Mouse (Mus musculus): ENCODE data around the gene Myo10.

Gene Myo10

DNA sequence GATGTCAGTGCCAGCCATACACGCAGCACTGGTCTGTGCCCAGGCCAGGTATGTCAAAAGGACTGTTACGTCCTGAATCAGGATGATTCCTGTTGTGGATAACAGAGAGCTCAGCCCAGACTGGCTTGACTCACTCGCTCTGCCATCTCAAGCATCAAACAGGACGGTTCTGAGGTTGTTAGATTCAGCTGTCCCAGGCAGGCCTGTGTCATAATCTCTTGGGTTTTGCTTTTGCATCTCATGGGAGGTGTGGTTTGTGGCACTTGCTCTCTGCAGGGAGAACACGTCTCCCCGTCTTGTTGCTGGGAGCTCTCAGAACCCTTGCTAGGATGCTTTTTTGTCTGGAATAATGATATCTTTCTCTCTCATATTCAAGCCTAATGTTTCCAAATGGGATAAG, 97.9 kb downstream of the Myo10 start:
- no peak for DNase-seq (ENCODE audit: low read depth, low spot score)

- no peak for DNase-seq (ENCODE audit: low read depth, low spot score)
Observed at GRCm38 (mm10) chr15:25723281-25724113, 101.2 kb downstream of the Myo10 start.

DNA sequence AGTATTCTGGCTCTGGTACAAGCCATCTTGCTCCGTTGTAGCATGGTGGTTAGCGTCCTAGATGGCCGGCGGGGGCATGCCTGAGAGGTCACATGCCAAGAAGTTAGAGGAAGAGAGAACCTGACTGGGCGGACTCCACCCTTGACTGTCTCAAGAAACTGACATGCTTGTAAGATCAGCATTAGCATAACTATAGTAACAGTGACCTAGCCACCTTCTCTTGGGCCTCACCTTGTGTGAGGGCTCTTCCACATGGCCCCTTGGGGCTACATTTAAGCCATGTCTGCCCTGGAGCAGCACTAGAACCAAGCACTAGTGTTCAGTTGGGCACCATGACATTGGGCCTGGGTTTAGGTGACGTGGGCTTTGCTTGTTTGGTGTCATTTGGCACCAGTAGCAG, 102.2 kb downstream of the Myo10 start:
- DNase-seq (ENCODE audit: low read depth, low spot score): no peak

DNA sequence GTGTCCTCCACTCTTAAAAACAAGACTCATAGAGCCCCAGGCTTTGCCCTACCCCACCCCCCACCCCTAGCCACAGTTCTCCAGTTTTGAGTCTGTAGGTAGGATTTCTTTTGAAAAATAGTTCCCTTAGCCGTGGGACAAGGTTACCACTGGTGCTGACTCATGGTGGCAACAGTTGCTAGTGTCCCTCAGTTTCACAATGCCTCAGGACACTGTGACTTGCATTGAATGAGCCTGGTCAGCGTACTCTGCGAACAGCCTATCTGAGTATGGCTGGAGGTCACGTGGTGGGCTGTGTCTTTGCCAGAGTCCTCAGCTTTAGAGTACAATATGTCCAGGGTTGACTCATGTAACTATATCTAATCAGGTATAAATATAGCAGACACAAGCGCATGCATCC, 104.5 kb downstream of the Myo10 start:
- no peak for DNase-seq (ENCODE audit: low read depth, low spot score)

DNA sequence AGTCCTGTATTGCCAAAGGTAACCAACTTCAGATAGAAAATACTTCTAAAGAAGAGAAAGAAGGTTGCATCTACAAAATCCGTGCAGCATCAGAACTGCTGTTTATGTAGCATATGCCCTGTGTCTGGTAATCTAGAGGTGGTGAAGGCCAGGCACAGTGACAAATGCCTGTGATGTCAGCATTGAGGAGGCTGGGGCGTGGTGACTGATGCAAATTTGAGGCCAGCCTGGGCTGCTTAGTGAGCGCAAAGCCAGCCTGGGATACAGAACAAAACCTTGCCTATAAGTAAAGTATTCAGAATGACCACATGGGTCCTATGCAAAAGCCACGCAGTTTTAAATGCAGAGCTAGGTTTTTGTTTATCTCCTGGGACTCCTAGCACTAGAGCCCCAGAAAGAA, 106.2 kb downstream of the Myo10 start:
- no peak for DNase-seq (ENCODE audit: low read depth, low spot score)

DNA sequence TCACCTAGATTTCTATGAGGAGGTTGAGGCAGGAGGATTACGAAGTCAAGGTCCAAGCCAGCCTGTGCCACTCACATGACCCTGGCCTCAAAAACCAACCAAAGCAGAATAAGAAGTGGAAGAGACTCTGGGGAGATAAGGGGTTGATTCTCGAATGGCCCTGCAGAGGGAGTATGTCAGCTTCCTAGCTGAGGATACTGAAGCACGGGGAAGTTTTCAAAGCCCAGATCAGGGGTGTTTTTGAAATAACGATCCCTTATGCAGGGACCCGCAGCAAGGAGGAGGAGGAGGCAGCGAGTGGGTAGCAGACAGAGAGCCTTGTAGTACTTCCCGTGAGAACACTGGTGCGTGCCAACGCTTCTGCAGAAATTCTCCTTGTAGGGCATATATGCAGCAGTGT, 108.7 kb downstream of the Myo10 start:
- DNase-seq (ENCODE audit: low read depth, low spot score): no peak

DNA sequence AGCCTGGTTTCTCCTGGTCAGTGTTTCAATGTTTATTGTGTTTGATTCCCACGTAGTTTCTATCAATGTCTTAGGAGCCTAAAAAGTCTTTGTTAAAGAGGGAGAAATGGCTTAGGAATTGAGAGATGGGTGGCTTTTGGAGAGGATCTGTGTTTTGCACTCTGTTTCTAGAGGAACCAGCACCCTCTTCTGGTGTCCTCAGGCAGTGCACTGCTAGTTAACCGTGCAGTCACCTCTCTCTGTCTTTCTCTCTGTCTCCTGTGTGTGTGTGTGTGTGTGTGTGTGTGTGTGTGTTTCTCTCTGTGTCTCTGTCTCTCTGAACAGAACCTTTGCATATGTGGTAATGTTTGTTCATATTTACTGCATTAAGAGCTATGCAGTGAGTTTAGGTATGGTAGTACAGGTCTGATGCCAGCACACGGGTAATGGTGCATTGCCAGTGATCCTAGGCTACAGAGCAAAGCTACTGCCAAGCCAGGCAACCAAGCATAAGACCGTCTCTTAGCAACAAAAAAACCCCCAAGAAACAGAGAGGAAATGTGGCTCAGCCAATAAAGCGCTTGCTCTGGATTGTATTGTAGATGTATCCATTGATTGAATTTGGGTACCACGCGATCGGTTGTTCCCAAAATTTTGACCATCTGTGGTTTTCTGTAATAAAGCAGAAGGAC, 110.6 kb downstream of the Myo10 start:
- DNase-seq (ENCODE audit: low read depth, low spot score): no peak

- DNase-seq (ENCODE audit: low read depth, low spot score): no peak
Observed at GRCm38 (mm10) chr15:25733739-25734430, 111.6 kb downstream of the Myo10 start.

- no peak for DNase-seq (ENCODE audit: low read depth, low spot score)
Observed at GRCm38 (mm10) chr15:25736531-25736930, 114.2 kb downstream of the Myo10 start.

DNA sequence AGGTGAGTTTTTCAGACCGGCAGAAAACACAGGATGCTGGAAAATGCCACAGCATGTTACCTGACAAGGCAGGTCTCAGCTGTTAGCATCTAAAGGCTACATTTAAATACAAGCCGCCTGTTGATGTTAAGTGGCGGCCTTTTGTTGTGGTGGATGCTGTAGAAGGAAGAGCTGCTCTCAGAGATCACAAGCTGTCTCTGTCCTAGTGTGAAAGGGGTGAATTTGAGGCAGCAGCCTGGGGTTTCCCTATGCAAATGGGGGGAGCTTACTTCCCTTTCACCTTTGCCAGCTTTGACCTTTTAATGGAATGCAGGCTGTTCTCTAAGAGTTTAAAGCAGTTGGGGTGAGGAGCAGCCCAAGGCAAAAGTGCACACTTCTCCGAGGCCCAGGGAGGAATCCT, 117.9 kb downstream of the Myo10 start:
- DNase-seq (ENCODE audit: low read depth, low spot score): peak; percentile 55

- DNase-seq (ENCODE audit: low read depth, low spot score): no peak
Observed at GRCm38 (mm10) chr15:25742196-25742595, 119.9 kb downstream of the Myo10 start.

GRCm38 (mm10) chr15:25751510-25751909, 129.2 kb downstream of the Myo10 start:
- no peak for DNase-seq (ENCODE audit: low read depth, low spot score)

- no peak for DNase-seq (ENCODE audit: low read depth, low spot score)
Observed at GRCm38 (mm10) chr15:25752597-25752996, 130.3 kb downstream of the Myo10 start.

DNA sequence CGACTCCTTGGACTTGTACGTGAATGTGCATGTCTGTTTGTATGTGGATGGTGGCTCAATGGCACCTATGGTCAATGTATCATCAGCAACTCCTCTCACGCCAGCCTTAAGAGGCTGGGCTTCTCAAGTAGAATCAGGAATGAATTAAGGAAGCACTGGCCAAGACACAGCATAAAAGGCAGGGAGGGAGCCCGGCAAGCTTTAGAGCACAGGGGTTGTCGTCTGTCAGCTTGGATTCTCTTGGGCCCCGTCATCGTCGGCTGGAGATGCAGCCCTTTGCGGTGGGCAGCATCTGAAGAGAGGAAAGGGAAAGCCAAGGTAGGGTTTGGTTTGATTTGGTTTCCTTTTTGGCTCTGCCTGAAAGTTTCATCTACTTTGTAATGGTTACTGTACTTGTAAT, 130.7 kb downstream of the Myo10 start:
- no peak for DNase-seq (ENCODE audit: low read depth, low spot score)

GRCm38 (mm10) chr15:25753878-25754277, 131.6 kb downstream of the Myo10 start:
- DNase-seq (ENCODE audit: low read depth, low spot score): no peak

- DNase-seq (ENCODE audit: low read depth, low spot score): no peak
Observed at GRCm38 (mm10) chr15:25754342-25754951, 132.1 kb downstream of the Myo10 start.

- DNase-seq (ENCODE audit: low read depth, low spot score): no peak
Observed at GRCm38 (mm10) chr15:25755536-25755935, 133.2 kb downstream of the Myo10 start.

- no peak for DNase-seq (ENCODE audit: low read depth, low spot score)
Observed at GRCm38 (mm10) chr15:25756072-25756471, 133.7 kb downstream of the Myo10 start.

DNA sequence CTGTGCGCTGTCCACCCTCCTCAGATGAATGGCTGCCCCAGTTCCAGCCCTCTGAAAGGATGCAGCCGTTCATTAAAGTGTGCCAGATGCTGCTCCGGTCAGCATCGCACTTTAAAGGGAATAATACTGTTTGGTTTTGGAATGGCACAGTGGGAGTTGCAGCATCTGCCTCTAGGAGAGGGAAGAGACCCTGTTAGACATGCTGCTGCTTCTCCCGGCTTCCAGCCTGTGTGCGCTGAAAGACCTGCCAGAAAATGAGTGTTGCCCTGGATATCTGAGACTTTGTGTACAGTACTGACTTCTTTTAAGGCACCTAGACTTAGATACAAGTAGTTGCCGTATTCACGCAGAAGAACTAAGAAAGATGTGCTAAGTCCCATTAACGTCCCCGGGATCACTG, 135.7 kb downstream of the Myo10 start:
- no peak for DNase-seq (ENCODE audit: low read depth, low spot score)

DNA sequence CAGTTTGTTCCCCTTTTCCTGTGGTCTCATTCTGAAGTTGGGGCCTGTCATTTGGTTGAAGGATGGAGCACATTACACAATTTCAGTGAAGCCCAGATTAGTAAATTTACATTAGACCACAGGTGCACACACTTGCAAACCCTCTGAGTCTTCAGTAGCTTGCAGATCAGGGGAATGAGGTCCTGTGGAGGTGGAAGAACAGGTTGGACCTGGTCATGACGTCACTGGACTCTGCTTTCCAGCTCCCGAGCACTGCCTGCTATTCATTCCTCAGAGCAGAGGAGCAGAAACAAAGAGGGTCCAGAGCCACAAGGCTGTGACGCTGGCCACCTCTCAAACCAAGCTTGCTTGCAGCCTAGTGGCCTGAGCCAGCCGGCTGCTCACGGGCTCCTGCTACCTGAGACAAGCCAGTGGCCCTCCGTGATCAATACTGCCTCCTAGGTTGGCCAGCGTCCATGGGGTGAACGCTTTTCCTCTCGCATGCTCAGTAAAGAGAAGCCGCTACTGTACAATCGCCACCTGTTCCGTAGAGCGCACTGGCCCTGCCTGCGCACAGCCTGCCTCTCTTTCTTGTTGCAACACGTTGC, 136.3 kb downstream of the Myo10 start:
- no peak for DNase-seq (ENCODE audit: low read depth, low spot score)

- no peak for DNase-seq (ENCODE audit: low read depth, low spot score)
Observed at GRCm38 (mm10) chr15:25760304-25760703, 138.0 kb downstream of the Myo10 start.

DNA sequence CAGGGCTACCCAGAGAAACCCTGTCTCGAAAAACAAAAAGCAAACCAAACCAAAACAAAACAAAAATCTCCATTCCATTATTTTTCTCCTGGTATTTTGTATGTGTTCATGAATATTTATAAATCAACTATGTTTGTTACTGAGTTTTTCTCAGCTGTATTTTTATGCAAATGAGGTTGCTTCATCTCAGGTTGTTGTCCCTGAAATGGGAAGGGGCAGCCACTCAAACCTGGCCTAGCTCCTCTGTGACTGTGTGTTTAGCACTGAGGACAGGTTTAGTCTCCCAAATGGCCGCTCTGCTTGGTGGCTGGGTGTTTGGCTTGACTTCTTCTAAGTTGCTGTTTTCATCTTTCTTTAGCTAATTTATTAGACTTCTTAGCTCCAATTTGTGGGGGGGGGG, 138.7 kb downstream of the Myo10 start:
- DNase-seq (ENCODE audit: low read depth, low spot score): no peak

All from CD4-positive helper T cell, adult 2 months (primary cell).